Mouse (Mus musculus) heart, embryonic 14.5 days (tissue): ENCODE measurements at regions not wholly inside any gene's neighbourhood (a gene's known extent, or its start where the extent isn't known, plus 50 kb on each side); places are given as distances from the start of the nearest gene placed in this dataset.

ENCODE experiments used
- ATAC-seq: fragments of 200-750 bp; cut with Nextera tagmentation; 2 replicates; pipeline ENCODE4 v1.8.0; 2017; ENCODE audit warnings: low read depth, moderate TSS enrichment; ENCODE audit not compliant: insufficient number of reproducible peaks, insufficient read depth, low FRiP score
- H3K27ac ChIP-seq, 2 experiments: fragments of 200-500 bp in 1 of 2; fragments of 300-500 bp in 1 of 2; sonication (generic) in 1 of 2; replicated peaks in 1 of 2; 2 replicates each; pipeline ENCODE4 v1.5.1; 2012 to 2014; ENCODE audit warnings: low read depth in 2 of 2, low read length in 2 of 2, control low read depth in 1 of 2, mild to moderate bottlenecking in 1 of 2, mixed read lengths in 1 of 2; ENCODE audit not compliant: control insufficient read depth in 1 of 2, insufficient read depth in 1 of 2
- H3K27me3 ChIP-seq: fragments of 300-500 bp; sonication (generic); 2 replicates; pipeline ENCODE4 v1.6.1; 2014; ENCODE audit warnings: mild to moderate bottlenecking, low read length, control low read depth; ENCODE audit not compliant: control insufficient read depth, insufficient read depth
- H3K36me3 ChIP-seq: fragments of 300-500 bp; sonication (generic); 2 replicates; pipeline ENCODE4 v1.6.1; 2014; ENCODE audit warnings: mild to moderate bottlenecking, control low read depth, low read length, mixed read lengths; ENCODE audit not compliant: control insufficient read depth, insufficient read depth
- H3K4me1 ChIP-seq, 2 experiments: fragments of 200-500 bp in 1 of 2; fragments of 300-500 bp in 1 of 2; sonication (generic) in 1 of 2; 2 replicates each; pipeline ENCODE4 v1.6.1; 2012 to 2014; ENCODE audit warnings: low read length in 2 of 2, control low read depth in 1 of 2, mixed read lengths in 1 of 2; ENCODE audit not compliant: control insufficient read depth in 2 of 2, insufficient read depth in 2 of 2
- H3K4me2 ChIP-seq: fragments of 300-500 bp; sonication (generic); 2 replicates; pipeline ENCODE4 v1.6.1; 2014; ENCODE audit warnings: mild to moderate bottlenecking, low read length
- H3K4me3 ChIP-seq, 2 experiments: fragments of 200-500 bp in 1 of 2; fragments of 300-500 bp in 1 of 2; sonication (generic) in 1 of 2; 2 replicates each; pipeline ENCODE4 v1.5.1; 2012 to 2014; ENCODE audit warnings: low read length in 2 of 2, mild to moderate bottlenecking in 2 of 2, control low read depth in 1 of 2, low read depth in 1 of 2, moderate library complexity in 1 of 2; ENCODE audit not compliant: control insufficient read depth in 1 of 2, insufficient read depth in 1 of 2
- H3K9ac ChIP-seq: fragments of 300-500 bp; sonication (generic); 2 replicates; pipeline ENCODE4 v1.6.1; 2014; ENCODE audit warnings: mild to moderate bottlenecking, low read length
- H3K9me3 ChIP-seq: fragments of 300-500 bp; sonication (generic); 2 replicates; pipeline ENCODE4 v1.6.1; 2016; ENCODE audit warnings: low read length, control low read depth; ENCODE audit not compliant: control insufficient read depth
- WGBS: fragments of 180-500 bp; shearing (Covaris S2); extraction: QIAGEN DNeasy Blood & Tissue Kit; methylation state at CpG from one replicate; pipeline ENCODE4 v1.1.7; 2014; 5-methylcytosine and 5-hydroxymethylcytosine counted together

DNA sequence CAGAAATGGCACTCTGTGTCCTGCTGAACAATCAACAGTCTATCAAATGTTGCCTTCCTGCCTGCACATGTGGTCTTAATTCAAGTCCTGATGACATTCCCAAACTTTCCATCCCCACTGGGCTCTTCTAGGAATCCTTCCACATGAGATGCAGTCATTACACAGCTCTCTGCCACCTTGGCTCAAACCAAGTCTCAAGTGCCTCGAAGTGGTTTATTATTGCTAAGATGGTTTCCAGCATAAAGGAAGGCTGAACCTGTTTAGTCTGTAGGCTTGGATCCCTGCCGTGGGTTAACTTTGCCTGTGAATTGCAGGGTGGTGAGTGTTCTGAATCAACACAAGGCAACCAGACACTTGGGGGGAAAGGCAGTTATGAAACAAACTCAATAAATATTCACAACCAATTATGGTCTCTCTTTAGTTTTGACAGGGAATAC lies 293.4 kb upstream of the Acvr2a start:
- no peaks in the 10 kb centered on the region for H3K4me1 ChIP-seq
- ATAC-seq: no peak
- H3K9me3 ChIP-seq: no peaks in the 10 kb centered on the region
- 80% methylated on average over 2 of the region's 2 CpGs for WGBS
- no peaks in the 10 kb centered on the region for H3K27me3 ChIP-seq
- no peak overlapping the region for H3K27ac ChIP-seq
- H3K9ac ChIP-seq: no peak overlapping the region
- H3K36me3 ChIP-seq: no peaks in the 10 kb centered on the region
- H3K4me3 ChIP-seq: no peak overlapping the region
- no peak overlapping the region for H3K4me2 ChIP-seq

DNA sequence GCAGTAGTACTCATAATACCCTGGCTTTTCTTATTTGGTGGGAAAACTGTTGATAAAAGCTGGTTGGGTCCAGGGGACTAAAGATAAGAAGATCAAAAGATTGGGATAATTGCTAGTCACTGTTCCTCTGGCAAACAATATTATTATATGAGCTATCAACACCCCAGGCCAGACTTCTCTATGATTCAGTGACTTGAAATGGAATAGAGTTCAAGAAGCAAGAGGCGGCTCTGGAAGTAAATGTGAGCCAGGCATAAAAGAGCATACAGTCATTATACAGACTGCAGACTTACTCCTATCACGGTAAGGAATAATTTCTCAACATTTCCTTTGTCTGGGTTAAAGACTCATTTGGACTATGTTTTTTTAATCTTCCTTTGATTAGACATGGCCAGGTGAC lies 278.5 kb upstream of the Acvr2a start:
- WGBS: 81% methylated on average over 2 of the region's 2 CpGs
- Histone ChIP-seq H3K27me3 (no peaks in the 10 kb centered on the region), H3K27ac (no peak overlapping the region), H3K36me3 (no peaks in the 10 kb centered on the region), H3K4me3 (no peak overlapping the region), H3K4me2 (no peak overlapping the region), H3K4me1 (no peaks in the 10 kb centered on the region; a peak in 1 of 4 replicates), H3K9ac (no peak overlapping the region), H3K9me3 (no peaks in the 10 kb centered on the region)
- no peak for ATAC-seq

DNA sequence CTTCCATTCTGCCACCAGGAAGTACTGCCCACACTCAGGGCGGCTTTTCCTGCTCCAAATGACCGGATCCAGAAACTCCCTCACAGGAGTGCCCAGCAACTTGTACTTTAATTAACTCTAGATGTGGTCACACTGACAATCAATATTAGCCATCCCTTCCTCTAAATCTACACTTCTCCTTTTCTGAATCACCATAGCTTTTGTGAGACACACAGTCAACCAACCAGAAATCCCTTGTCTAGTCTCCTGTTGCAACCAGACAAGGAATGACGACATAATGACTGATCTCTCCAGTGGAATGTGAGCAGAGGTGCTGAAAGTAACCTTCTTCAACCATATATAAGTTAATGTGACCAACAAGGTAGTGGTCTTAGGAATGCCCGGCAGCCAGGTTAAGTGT lies 277.0 kb upstream of the Acvr2a start:
- Histone ChIP-seq H3K9me3 (no peaks in the 10 kb centered on the region), H3K4me3 (no peak overlapping the region), H3K9ac (no peak overlapping the region), H3K4me2 (no peak overlapping the region), H3K27ac (no peak overlapping the region), H3K36me3 (no peaks in the 10 kb centered on the region), H3K4me1 (no peaks in the 10 kb centered on the region; a peak in 1 of 4 replicates), H3K27me3 (no peaks in the 10 kb centered on the region)
- WGBS: 74% methylated on average over 4 of the region's 4 CpGs
- no peak for ATAC-seq

DNA sequence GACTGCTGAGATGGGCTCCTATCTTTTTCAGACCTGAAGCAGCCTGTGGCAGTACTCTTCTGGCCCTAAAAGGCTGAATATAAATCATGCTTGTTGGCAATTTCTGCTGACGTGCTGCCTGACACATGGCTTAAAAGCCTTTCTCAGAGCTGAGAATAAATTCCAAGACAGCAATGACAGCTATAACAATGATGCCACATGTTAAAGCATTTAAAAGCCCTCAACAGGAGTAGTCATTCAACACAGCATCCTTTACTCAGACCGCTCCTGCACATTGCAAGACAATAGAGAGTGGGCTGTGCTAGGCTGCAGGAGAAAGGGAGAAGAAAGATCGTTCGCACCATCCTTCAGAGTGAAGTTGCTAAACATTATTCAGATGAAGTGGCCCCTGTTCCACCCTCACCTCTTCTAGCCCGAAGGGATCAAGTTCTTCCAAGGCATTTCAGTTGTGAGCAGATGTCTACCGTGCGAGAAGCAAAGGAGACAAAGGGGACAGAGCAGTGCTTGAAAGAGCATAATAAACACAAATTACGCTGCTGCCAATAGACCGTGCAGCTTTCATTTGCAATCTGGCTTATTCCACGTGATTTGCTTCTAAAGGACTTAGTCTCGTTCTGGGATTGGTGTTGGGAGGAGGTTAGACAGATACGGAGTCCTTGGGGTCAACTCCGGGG lies 275.1 kb upstream of the Acvr2a start:
- ATAC-seq: no peak

DNA sequence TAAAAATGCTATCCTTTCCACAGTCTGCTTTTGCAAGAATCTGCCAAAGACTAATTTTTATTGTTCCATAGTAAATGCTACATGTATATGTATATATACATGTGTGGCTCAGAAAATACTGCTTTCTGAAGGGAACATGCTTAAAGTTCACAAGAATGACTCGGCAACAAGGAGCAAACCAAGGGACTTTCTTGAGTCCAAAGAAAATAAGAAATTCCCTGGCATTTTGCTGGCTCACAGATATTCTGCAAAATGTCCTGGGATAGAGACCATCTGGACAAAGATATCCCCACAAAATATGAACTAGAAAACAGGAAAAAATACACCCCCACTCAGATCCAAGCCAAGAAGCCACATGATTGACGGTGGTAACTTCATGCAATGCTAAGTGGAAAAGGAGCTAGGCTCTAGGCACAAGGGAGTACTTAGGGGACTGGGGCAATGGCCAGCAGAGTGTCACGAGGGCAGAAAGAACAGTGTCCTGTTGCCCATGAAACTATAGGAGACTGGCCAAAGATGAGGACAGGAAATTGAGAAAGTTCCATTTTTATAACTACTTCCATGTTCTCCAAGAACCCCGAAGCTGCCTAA lies 274.3 kb upstream of the Acvr2a start:
- Histone ChIP-seq H3K9me3 (no peaks in the 10 kb centered on the region), H3K9ac (no peak overlapping the region), H3K4me2 (no peak overlapping the region), H3K36me3 (no peaks in the 10 kb centered on the region), H3K27ac (no peak overlapping the region), H3K4me3 (no peak overlapping the region), H3K4me1 (no peaks in the 10 kb centered on the region; a peak in 1 of 4 replicates), H3K27me3 (no peaks in the 10 kb centered on the region)
- 68% methylated on average over 4 of the region's 4 CpGs for WGBS
- no peak for ATAC-seq

More for the DNA sequence above, 275.1 kb upstream of the Acvr2a start:
- Histone ChIP-seq H3K9me3 (no peaks in the 10 kb centered on the region), H3K4me3 (no peak overlapping the region), H3K4me2 (no peak overlapping the region), H3K4me1 (no peaks in the 10 kb centered on the region; a peak in 1 of 4 replicates), H3K27ac (no peak overlapping the region), H3K36me3 (no peaks in the 10 kb centered on the region), H3K9ac (no peak overlapping the region), H3K27me3 (no peaks in the 10 kb centered on the region)
- 71% methylated on average over 13 of the region's 13 CpGs for WGBS

DNA sequence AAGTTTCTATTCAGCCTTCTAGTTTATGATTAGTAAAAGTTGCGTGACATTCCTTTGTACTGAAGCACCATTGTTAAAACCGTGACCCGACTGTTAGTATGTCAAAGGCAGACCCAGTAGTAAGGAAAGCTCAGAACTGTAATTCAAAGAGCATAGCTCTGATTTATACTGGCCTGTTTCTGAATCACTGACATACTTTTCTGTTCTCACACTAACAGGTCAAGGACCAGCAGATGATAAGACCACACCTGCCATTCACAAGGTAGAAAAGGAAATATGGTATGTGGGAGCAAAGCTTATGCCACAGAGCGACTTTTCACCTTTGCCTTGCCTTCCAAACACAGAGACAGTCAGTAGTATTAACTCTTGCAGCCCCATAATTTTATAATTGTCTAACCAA lies 269.5 kb upstream of the Acvr2a start:
- Histone ChIP-seq H3K4me1 (no peaks in the 10 kb centered on the region), H3K36me3 (no peaks in the 10 kb centered on the region), H3K27me3 (no peaks in the 10 kb centered on the region), H3K27ac (no peak overlapping the region), H3K9ac (no peak overlapping the region), H3K9me3 (no peaks in the 10 kb centered on the region), H3K4me2 (no peak overlapping the region), H3K4me3 (no peak overlapping the region)
- WGBS: 82% methylated on average over 4 of the region's 4 CpGs
- no peak for ATAC-seq

DNA sequence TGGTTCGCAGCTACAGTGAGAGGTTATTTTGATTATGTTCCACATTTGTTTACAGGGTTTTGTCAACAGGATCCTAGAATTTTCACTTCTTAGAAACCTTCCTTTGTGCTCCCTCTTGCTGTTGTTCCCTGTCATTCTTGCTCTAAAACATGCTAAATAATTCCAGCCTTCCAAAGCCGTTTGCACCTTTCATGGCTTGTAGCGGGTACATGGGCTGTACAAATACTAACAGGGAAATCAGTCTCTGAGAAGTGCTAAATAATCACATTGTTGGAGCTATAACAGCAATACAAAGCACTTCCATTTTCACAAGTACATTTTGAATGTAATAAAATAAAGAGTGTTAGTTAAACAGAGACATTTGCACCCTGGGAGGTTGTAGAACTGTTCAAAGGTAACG lies 268.8 kb upstream of the Acvr2a start:
- ATAC-seq: no peak
- no peak overlapping the region for H3K4me3 ChIP-seq
- H3K9me3 ChIP-seq: no peaks in the 10 kb centered on the region
- H3K4me1 ChIP-seq: no peaks in the 10 kb centered on the region
- H3K9ac ChIP-seq: no peak overlapping the region
- WGBS: 86% methylated on average over 4 of the region's 4 CpGs
- H3K4me2 ChIP-seq: no peak overlapping the region
- H3K36me3 ChIP-seq: no peaks in the 10 kb centered on the region
- H3K27ac ChIP-seq: no peak overlapping the region
- H3K27me3 ChIP-seq: no peaks in the 10 kb centered on the region

DNA sequence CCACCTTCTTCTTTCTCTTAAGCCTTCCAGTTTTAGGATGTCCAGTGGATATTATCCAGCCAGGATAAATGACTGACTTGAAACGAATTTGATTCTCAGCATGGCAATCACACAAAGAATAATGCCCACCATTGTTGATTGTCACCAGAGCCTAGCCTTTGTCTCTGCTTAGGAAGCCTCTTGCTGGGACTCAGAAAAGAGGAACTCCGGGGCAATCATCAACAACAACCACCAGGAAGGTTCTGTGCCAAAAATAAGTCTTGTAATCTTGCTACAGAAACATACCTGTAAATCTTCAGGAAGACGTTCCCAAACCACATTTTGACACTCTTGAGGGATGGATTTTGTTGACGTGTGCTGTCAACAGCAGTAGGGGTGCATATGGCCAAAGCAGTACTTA lies 268.2 kb upstream of the Acvr2a start:
- no peak for ATAC-seq
- no peaks in the 10 kb centered on the region for H3K36me3 ChIP-seq

More for the DNA sequence above, 268.2 kb upstream of the Acvr2a start:
- Histone ChIP-seq H3K4me1 (no peaks in the 10 kb centered on the region), H3K4me2 (no peak overlapping the region), H3K9ac (no peak overlapping the region), H3K9me3 (no peaks in the 10 kb centered on the region), H3K27me3 (no peaks in the 10 kb centered on the region), H3K27ac (no peak overlapping the region), H3K4me3 (no peak overlapping the region)
- 53% methylated on average over 4 of the region's 4 CpGs for WGBS
